Mouse (Mus musculus): ENCODE measurements around the gene Spata6. TPM values are rescaled to one million over a fixed set of nuclear protein-coding genes. Genes with fewer than 3 reads are reported as not detected.

Gene Spata6
- polyA plus RNA-seq, 1 experiment, result 6.1 TPM

GRCm38 (mm10) chr4:111719296-111719695, 488 bp upstream of the Spata6 start:
- 43% methylated on average over 4 of the region's 4 CpGs for WGBS
- no peaks in the 10 kb centered on the region; the same call in 1 of the 2 replicates for H3K4me1 ChIP-seq (ENCODE audit: control insufficient read depth, insufficient read depth, insufficient read length, low read length)
- TF ChIP-seq POLR2A (IDR thresholded peaks at IDR 0.05; ENCODE audit: low read depth, low read length), result no peak
- H3K27me3 ChIP-seq (ENCODE audit: control insufficient read depth, insufficient read depth, low read length), result no peaks in the 10 kb centered on the region
- no peaks in the 10 kb centered on the region for H3K36me3 ChIP-seq (ENCODE audit: control insufficient read depth, insufficient read depth, low read length)
- H3K4me3 ChIP-seq (ENCODE audit: low read depth, low read length), result no peak overlapping the region
- peak overlapping the region; percentile 3; the same call in 1 of the 2 replicates for H3K27ac ChIP-seq (ENCODE audit: insufficient read depth, low read depth, low read length)

GRCm38 (mm10) chr4:111720662-111721003, 849 bp downstream of the Spata6 start:
- H3K4me1 ChIP-seq (ENCODE audit: control insufficient read depth, insufficient read depth, insufficient read length, low read length), result no peaks in the 10 kb centered on the region; the same call in 1 of the 2 replicates
- H3K4me3 ChIP-seq (ENCODE audit: low read depth, low read length), result peak overlapping the region; percentile 81; the same call in 1 of the 2 replicates
- peak overlapping the region; percentile 55 for H3K27ac ChIP-seq (ENCODE audit: insufficient read depth, low read depth, low read length)
- TF ChIP-seq CTCF (IDR thresholded peaks at IDR 0.05; ENCODE audit: extremely low read depth, insufficient read length, insufficient replicate concordance, low read depth, low read length) (no peak), POLR2A (IDR thresholded peaks at IDR 0.05; ENCODE audit: low read depth, low read length) (no peak)
- no peaks in the 10 kb centered on the region for H3K27me3 ChIP-seq (ENCODE audit: control insufficient read depth, insufficient read depth, low read length)
- H3K36me3 ChIP-seq (ENCODE audit: control insufficient read depth, insufficient read depth, low read length), result no peaks in the 10 kb centered on the region
- 30% methylated on average over 2 of the region's 2 CpGs for WGBS

- 40% methylated on average over 4 of the region's 4 CpGs for WGBS
- Histone ChIP-seq H3K27ac (ENCODE audit: insufficient read depth, low read depth, low read length) (peak overlapping the region; percentile 55; the same call in 1 of the 2 replicates), H3K36me3 (ENCODE audit: control insufficient read depth, insufficient read depth, low read length) (no peaks in the 10 kb centered on the region), H3K4me1 (ENCODE audit: control insufficient read depth, insufficient read depth, insufficient read length, low read length) (no peaks in the 10 kb centered on the region; the same call in 1 of the 2 replicates), H3K27me3 (ENCODE audit: control insufficient read depth, insufficient read depth, low read length) (no peaks in the 10 kb centered on the region), H3K4me3 (ENCODE audit: low read depth, low read length) (peak overlapping the region; percentile 10; the same call in 1 of the 2 replicates)
- TF ChIP-seq CTCF (IDR thresholded peaks at IDR 0.05; ENCODE audit: extremely low read depth, insufficient read length, insufficient replicate concordance, low read depth, low read length) (no peak), POLR2A (IDR thresholded peaks at IDR 0.05; ENCODE audit: low read depth, low read length) (no peak)
Measured at GRCm38 (mm10) chr4:111721121-111721840, 1.5 kb downstream of the Spata6 start.

GRCm38 (mm10) chr4:111737551-111737950, 17.8 kb downstream of the Spata6 start:
- TF ChIP-seq CTCF (IDR thresholded peaks at IDR 0.05; ENCODE audit: extremely low read depth, insufficient read length, insufficient replicate concordance, low read depth, low read length), result no peak
- TF ChIP-seq POLR2A (IDR thresholded peaks at IDR 0.05; ENCODE audit: low read depth, low read length), result no peak
- Histone ChIP-seq H3K27me3 (ENCODE audit: control insufficient read depth, insufficient read depth, low read length) (no peaks in the 10 kb centered on the region), H3K27ac (ENCODE audit: insufficient read depth, low read depth, low read length) (no peak overlapping the region), H3K4me3 (ENCODE audit: low read depth, low read length) (no peak overlapping the region), H3K36me3 (ENCODE audit: control insufficient read depth, insufficient read depth, low read length) (no peaks in the 10 kb centered on the region), H3K4me1 (ENCODE audit: control insufficient read depth, insufficient read depth, insufficient read length, low read length) (no peaks in the 10 kb centered on the region)
- 38% methylated on average over 1 of the region's 1 CpGs for WGBS

- no peaks in the 10 kb centered on the region for H3K27me3 ChIP-seq (ENCODE audit: control insufficient read depth, insufficient read depth, low read length)
- 43% methylated on average over 4 of the region's 4 CpGs for WGBS
- no peak overlapping the region for H3K4me3 ChIP-seq (ENCODE audit: low read depth, low read length)
- H3K4me1 ChIP-seq (ENCODE audit: control insufficient read depth, insufficient read depth, insufficient read length, low read length), result no peaks in the 10 kb centered on the region
- no peak overlapping the region for H3K27ac ChIP-seq (ENCODE audit: insufficient read depth, low read depth, low read length)
- no peaks in the 10 kb centered on the region for H3K36me3 ChIP-seq (ENCODE audit: control insufficient read depth, insufficient read depth, low read length)
- TF ChIP-seq CTCF (IDR thresholded peaks at IDR 0.05; ENCODE audit: extremely low read depth, insufficient read length, insufficient replicate concordance, low read depth, low read length) (no peak), POLR2A (IDR thresholded peaks at IDR 0.05; ENCODE audit: low read depth, low read length) (no peak)
Measured at GRCm38 (mm10) chr4:111780533-111780932, 60.7 kb downstream of the Spata6 start.

- no peak for TF ChIP-seq POLR2A (IDR thresholded peaks at IDR 0.05; ENCODE audit: low read depth, low read length)
- TF ChIP-seq CTCF (IDR thresholded peaks at IDR 0.05; ENCODE audit: extremely low read depth, insufficient read length, insufficient replicate concordance, low read depth, low read length), result no peak
- 88% methylated on average over 3 of the region's 3 CpGs for WGBS
- Histone ChIP-seq H3K4me3 (ENCODE audit: low read depth, low read length) (no peak overlapping the region), H3K27me3 (ENCODE audit: control insufficient read depth, insufficient read depth, low read length) (no peaks in the 10 kb centered on the region), H3K36me3 (ENCODE audit: control insufficient read depth, insufficient read depth, low read length) (no peaks in the 10 kb centered on the region), H3K27ac (ENCODE audit: insufficient read depth, low read depth, low read length) (no peak overlapping the region), H3K4me1 (ENCODE audit: control insufficient read depth, insufficient read depth, insufficient read length, low read length) (no peaks in the 10 kb centered on the region)
Measured at GRCm38 (mm10) chr4:111799892-111800291, 80.1 kb downstream of the Spata6 start.

- 91% methylated on average over 2 of the region's 2 CpGs for WGBS
- Histone ChIP-seq H3K27ac (ENCODE audit: insufficient read depth, low read depth, low read length) (no peak overlapping the region), H3K4me1 (ENCODE audit: control insufficient read depth, insufficient read depth, insufficient read length, low read length) (no peaks in the 10 kb centered on the region), H3K27me3 (ENCODE audit: control insufficient read depth, insufficient read depth, low read length) (no peaks in the 10 kb centered on the region), H3K36me3 (ENCODE audit: control insufficient read depth, insufficient read depth, low read length) (no peaks in the 10 kb centered on the region), H3K4me3 (ENCODE audit: low read depth, low read length) (no peak overlapping the region)
- TF ChIP-seq POLR2A (IDR thresholded peaks at IDR 0.05; ENCODE audit: low read depth, low read length), result no peak
- TF ChIP-seq CTCF (IDR thresholded peaks at IDR 0.05; ENCODE audit: extremely low read depth, insufficient read length, insufficient replicate concordance, low read depth, low read length), result no peak
Measured at GRCm38 (mm10) chr4:111803164-111803563, 83.4 kb downstream of the Spata6 start.
